Mouse (Mus musculus): ENCODE data around the gene Ssxb10. TPM values are rescaled to one million over a fixed set of nuclear protein-coding genes. Genes with fewer than 3 reads are reported as not detected.

Ssxb10 gene
- not detected for polyA plus RNA-seq (2014; fragmentation: Illumina TruSeq; extraction: RNeasy Lipid Tissue Mini Kit (QIAGEN cat#74804); ENCODE audit: low read depth, low replicate concordance)

GRCm38 (mm10) chrX:8327124-8327523 is at the start of gene Ssxb10:
TSS of gene Ssxb10 (plus strand) at chrX:8327424.

GRCm38 (mm10) chrX:8366678-8367077 is 39.5 kb downstream of the Ssxb10 start, which contains the start of gene Ssxb9:
TSS of gene Ssxb9 (plus strand) at chrX:8366978.

Other genes with a start within 250 kb of the Ssxb10 start
- gene Was, start 236.9 kb upstream of the Ssxb10 start, polyA plus RNA-seq (2014; fragmentation: Illumina TruSeq; extraction: RNeasy Lipid Tissue Mini Kit (QIAGEN cat#74804); ENCODE audit: low read depth, low replicate concordance), result 0.48 TPM
- 17.7 TPM for gene Wdr13, start 194.5 kb upstream of the Ssxb10 start, polyA plus RNA-seq (2014; fragmentation: Illumina TruSeq; extraction: RNeasy Lipid Tissue Mini Kit (QIAGEN cat#74804); ENCODE audit: low read depth, low replicate concordance)
- 91.4 TPM for gene Rbm3, start 181.5 kb upstream of the Ssxb10 start, polyA plus RNA-seq (2014; fragmentation: Illumina TruSeq; extraction: RNeasy Lipid Tissue Mini Kit (QIAGEN cat#74804); ENCODE audit: low read depth, low replicate concordance)
- not detected for gene Tbc1d25, start 151.2 kb upstream of the Ssxb10 start, polyA plus RNA-seq (2014; fragmentation: Illumina TruSeq; extraction: RNeasy Lipid Tissue Mini Kit (QIAGEN cat#74804); ENCODE audit: low read depth, low replicate concordance)
- 166 TPM for gene Ebp, start 133.9 kb upstream of the Ssxb10 start, polyA plus RNA-seq (2014; fragmentation: Illumina TruSeq; extraction: RNeasy Lipid Tissue Mini Kit (QIAGEN cat#74804); ENCODE audit: low read depth, low replicate concordance)
- gene Porcn, start 120.9 kb upstream of the Ssxb10 start, polyA plus RNA-seq (2014; fragmentation: Illumina TruSeq; extraction: RNeasy Lipid Tissue Mini Kit (QIAGEN cat#74804); ENCODE audit: low read depth, low replicate concordance), result 1.2 TPM
- gene Ftsj1, start 75.0 kb upstream of the Ssxb10 start, polyA plus RNA-seq (2014; fragmentation: Illumina TruSeq; extraction: RNeasy Lipid Tissue Mini Kit (QIAGEN cat#74804); ENCODE audit: low read depth, low replicate concordance), result 12.4 TPM
- not detected for gene Slc38a5, start 56.3 kb upstream of the Ssxb10 start, polyA plus RNA-seq (2014; fragmentation: Illumina TruSeq; extraction: RNeasy Lipid Tissue Mini Kit (QIAGEN cat#74804); ENCODE audit: low read depth, low replicate concordance)
- not detected for gene Ssxb9, start 39.6 kb downstream of the Ssxb10 start, polyA plus RNA-seq (2014; fragmentation: Illumina TruSeq; extraction: RNeasy Lipid Tissue Mini Kit (QIAGEN cat#74804); ENCODE audit: low read depth, low replicate concordance)
- not detected for gene Ssxb1, start 85.9 kb downstream of the Ssxb10 start, polyA plus RNA-seq (2014; fragmentation: Illumina TruSeq; extraction: RNeasy Lipid Tissue Mini Kit (QIAGEN cat#74804); ENCODE audit: low read depth, low replicate concordance)
- not detected for gene Ssxb2, start 134.3 kb downstream of the Ssxb10 start, polyA plus RNA-seq (2014; fragmentation: Illumina TruSeq; extraction: RNeasy Lipid Tissue Mini Kit (QIAGEN cat#74804); ENCODE audit: low read depth, low replicate concordance)
- not detected for gene Gm14459, start 197.5 kb downstream of the Ssxb10 start, polyA plus RNA-seq (2014; fragmentation: Illumina TruSeq; extraction: RNeasy Lipid Tissue Mini Kit (QIAGEN cat#74804); ENCODE audit: low read depth, low replicate concordance)
- gene Ssxb6, start 220.8 kb downstream of the Ssxb10 start, polyA plus RNA-seq (2014; fragmentation: Illumina TruSeq; extraction: RNeasy Lipid Tissue Mini Kit (QIAGEN cat#74804); ENCODE audit: low read depth, low replicate concordance), result not detected

Data from liver, adult 10 weeks (tissue).